Mouse (Mus musculus) CH12.LX (cell line): ENCODE results near the gene Cd200r3. TPM values are rescaled to one million over a fixed set of nuclear protein-coding genes. Genes with fewer than 3 reads are reported as not detected.

Source experiments
- DNase-seq: peaks from one replicate; pipeline ENCODE4 v3.0.0-alpha.2; 2013; ENCODE audit errors: extremely low read depth
- H3K27ac ChIP-seq: 2 replicates; pipeline ENCODE4 v1.5.1; 2012; ENCODE audit warnings: low read depth, mild to moderate bottlenecking, control low read depth, moderate library complexity; ENCODE audit not compliant: insufficient read depth
- H3K27me3 ChIP-seq: replicated peaks from 2 replicates; pipeline ENCODE3; 2012; ENCODE audit warnings: inconsistent platforms
- H3K36me3 ChIP-seq, 2 experiments: replicated peaks in 1 of 2; 2 replicates each; pipeline versions ENCODE3 to v1.6.1; 2012; ENCODE audit warnings: inconsistent platforms in 1 of 2, low read length in 1 of 2, mild to moderate bottlenecking in 1 of 2, mixed read lengths in 1 of 2, moderate library complexity in 1 of 2; ENCODE audit not compliant: control insufficient read depth in 1 of 2, insufficient read depth in 1 of 2
- H3K4me1 ChIP-seq, 2 experiments: 2 replicates each; pipeline ENCODE4 v1.6.1; 2012; ENCODE audit warnings: inconsistent platforms in 1 of 2, moderate library complexity in 1 of 2; ENCODE audit not compliant: insufficient read depth in 2 of 2, control insufficient read depth in 1 of 2
- H3K4me2 ChIP-seq: 2 replicates; pipeline ENCODE4 v1.6.1; 2012; ENCODE audit warnings: low read depth, mild to moderate bottlenecking, control low read depth; ENCODE audit not compliant: poor library complexity, insufficient read depth, severe bottlenecking
- H3K4me3 ChIP-seq, 3 experiments: fragments of 150-350 bp in 1 of 3; sonication (generic) in 1 of 3; replicated peaks in 1 of 3; 2 replicates each; pipeline versions ENCODE3 to v1.5.1; 2011 to 2012; ENCODE audit warnings: low read depth in 2 of 3, low read length in 2 of 3, mild to moderate bottlenecking in 2 of 3, moderate library complexity in 2 of 3, control low read depth in 1 of 3, improper control_type of control experiment in 1 of 3, inconsistent platforms in 1 of 3, mixed read lengths in 1 of 3; ENCODE audit not compliant: poor library complexity in 1 of 3
- H3K79me2 ChIP-seq: replicated peaks from 2 replicates; pipeline ENCODE4 v1.6.1; 2012; ENCODE audit warnings: mild to moderate bottlenecking, moderate library complexity; ENCODE audit not compliant: control insufficient read depth, poor library complexity, insufficient read depth, severe bottlenecking; ENCODE audit errors: extremely low read depth
- H3K9ac ChIP-seq: 2 replicates; pipeline ENCODE4 v1.6.1; 2012; ENCODE audit warnings: low read depth, mild to moderate bottlenecking, control low read depth, moderate library complexity; ENCODE audit not compliant: insufficient read depth
- H3K9me3 ChIP-seq: replicated peaks from 2 replicates; pipeline ENCODE3; 2012; ENCODE audit warnings: low read length, inconsistent platforms, mixed read lengths
- CHD1 ChIP-seq: IDR thresholded peaks from 2 replicates; pipeline ENCODE4 v1.6.1; 2012; ENCODE audit warnings: low read depth, low read length, improper control_type of control experiment, inconsistent platforms
- CHD2 ChIP-seq: IDR thresholded peaks from 2 replicates; pipeline ENCODE4 v1.6.1; 2011; ENCODE audit warnings: low read length, improper control_type of control experiment
- CTCF ChIP-seq, 2 experiments: IDR thresholded peaks in 1 of 2; conservative IDR thresholded peaks in 1 of 2; 2 replicates each; pipeline ENCODE4 v1.5.1; 2011 to 2012; ENCODE audit warnings: low read depth in 2 of 2, low read length in 2 of 2, improper control_type of control experiment in 1 of 2, inconsistent platforms in 1 of 2, mild to moderate bottlenecking in 1 of 2, moderate library complexity in 1 of 2
- E2F4 ChIP-seq: IDR thresholded peaks from 2 replicates; pipeline ENCODE4 v1.6.1; 2011; ENCODE audit warnings: low read depth, low read length, improper control_type of control experiment; ENCODE audit not compliant: insufficient replicate concordance
- ELF1 ChIP-seq: IDR thresholded peaks from 2 replicates; pipeline ENCODE4 v1.6.1; 2014; ENCODE audit warnings: low read depth, mild to moderate bottlenecking, inconsistent platforms, low read length, improper control_type of control experiment
- EP300 ChIP-seq: IDR thresholded peaks from 2 replicates; pipeline ENCODE4 v1.6.1; 2011; ENCODE audit warnings: low read length, improper control_type of control experiment
- ETS1 ChIP-seq: conservative IDR thresholded peaks from 2 replicates; pipeline ENCODE4 v1.6.1; 2012; ENCODE audit warnings: low read depth, mild to moderate bottlenecking, inconsistent platforms, low read length, improper control_type of control experiment, moderate library complexity
- GABPA ChIP-seq: IDR thresholded peaks from 2 replicates; pipeline ENCODE4 v1.6.1; 2012; ENCODE audit warnings: low read depth, low read length, improper control_type of control experiment, inconsistent platforms; ENCODE audit not compliant: insufficient replicate concordance
- HCFC1 ChIP-seq: IDR thresholded peaks from 2 replicates; pipeline ENCODE4 v1.6.1; 2012; ENCODE audit warnings: low read depth, mild to moderate bottlenecking, inconsistent platforms, low read length, improper control_type of control experiment
- IRF4 ChIP-seq: IDR thresholded peaks from 2 replicates; pipeline ENCODE4 v1.6.1; 2014; ENCODE audit warnings: low read depth, mild to moderate bottlenecking, inconsistent platforms, low read length, improper control_type of control experiment
- KAT2A ChIP-seq: IDR thresholded peaks from 2 replicates; pipeline ENCODE4 v1.6.1; 2012; ENCODE audit warnings: low read length, improper control_type of control experiment, inconsistent platforms; ENCODE audit not compliant: insufficient replicate concordance
- MAFK ChIP-seq: IDR thresholded peaks from 2 replicates; pipeline ENCODE4 v1.6.1; 2011; ENCODE audit warnings: low read length, improper control_type of control experiment; ENCODE audit not compliant: insufficient replicate concordance
- MAZ ChIP-seq: IDR thresholded peaks from 2 replicates; pipeline ENCODE4 v1.6.1; 2012; ENCODE audit warnings: low read depth, mild to moderate bottlenecking, inconsistent platforms, low read length, improper control_type of control experiment, moderate library complexity
- MEF2A ChIP-seq: IDR thresholded peaks from 2 replicates; pipeline ENCODE4 v1.6.1; 2014; ENCODE audit warnings: low read depth, mild to moderate bottlenecking, inconsistent platforms, low read length, improper control_type of control experiment, borderline replicate concordance
- MXI1 ChIP-seq: IDR thresholded peaks from 2 replicates; pipeline ENCODE4 v1.6.1; 2011; ENCODE audit warnings: mild to moderate bottlenecking, low read depth, low read length, improper control_type of control experiment
- NELFE ChIP-seq: IDR thresholded peaks from 2 replicates; pipeline ENCODE4 v1.6.1; 2011; ENCODE audit warnings: low read depth, low read length, improper control_type of control experiment
- PAX5 ChIP-seq: IDR thresholded peaks from 2 replicates; pipeline ENCODE4 v1.6.1; 2012; ENCODE audit warnings: low read length, inconsistent platforms, mixed read lengths
- POLR2A ChIP-seq: IDR thresholded peaks from 2 replicates; pipeline ENCODE4 v1.6.1; 2011; ENCODE audit warnings: low read depth, mild to moderate bottlenecking, improper control_type of control experiment, low read length
- RCOR1 ChIP-seq: conservative IDR thresholded peaks from 2 replicates; pipeline ENCODE4 v1.6.1; 2012; ENCODE audit warnings: low read depth, mild to moderate bottlenecking, inconsistent platforms, low read length, improper control_type of control experiment
- SIN3A ChIP-seq: IDR thresholded peaks from 2 replicates; pipeline ENCODE4 v1.6.1; 2012; ENCODE audit warnings: low read length, improper control_type of control experiment, inconsistent platforms
- TBP ChIP-seq: conservative IDR thresholded peaks from 2 replicates; pipeline ENCODE4 v1.6.1; 2011; ENCODE audit warnings: low read depth, low read length, improper control_type of control experiment
- TCF12 ChIP-seq: IDR thresholded peaks from 2 replicates; pipeline ENCODE4 v1.6.1; 2014; ENCODE audit warnings: low read depth, mild to moderate bottlenecking, inconsistent platforms, low read length, improper control_type of control experiment
- ZC3H11A ChIP-seq: IDR thresholded peaks from 2 replicates; pipeline ENCODE4 v1.6.1; 2012; ENCODE audit warnings: low read depth, mild to moderate bottlenecking, inconsistent platforms, low read length, improper control_type of control experiment
- ZMIZ1 ChIP-seq: IDR thresholded peaks from 2 replicates; pipeline ENCODE4 v1.6.1; 2012; ENCODE audit warnings: low read depth, mild to moderate bottlenecking, inconsistent platforms, low read length, improper control_type of control experiment
- ZNF384 ChIP-seq: IDR thresholded peaks from 2 replicates; pipeline ENCODE4 v1.6.1; 2012; ENCODE audit warnings: low read depth, low read length, improper control_type of control experiment, inconsistent platforms
- dilution Hi-C: fragments of 300-500 bp; cut with MboI; formaldehyde crosslinking; loops from 2 replicates; pipeline ENCODE4 v1.14.3; 2020; ENCODE audit warnings: low sequenced_read_pairs; ENCODE audit not compliant: extremely low pct_unique_long_range_greater_than_20kb, extremely low pct_ligation_motif_present
- in situ Hi-C: fragments of 300-500 bp; cut with MboI; formaldehyde crosslinking; loops from 3 replicates; pipeline ENCODE4 v1.14.3; 2019; ENCODE audit warnings: low sequenced_read_pairs, low pct_ligation_motif_present, low pct_unique_long_range_greater_than_20kb, mixed read lengths
- polyA plus RNA-seq: library from polyadenylated mRNA; unstranded; fragments of >175 nt; gene quantifications from 2 replicates; pipeline ENCODE4 v1.2.1, GENCODE M21; 2012; ENCODE audit warnings: low read depth; ENCODE audit not compliant: insufficient read length
- total RNA-seq, 2 experiments: library from RNA; depleted of rRNA; stranded (reverse); fragments of 300-350 nt in 1 of 2; fragments of >200 nt in 1 of 2; gene quantifications; 2 replicates each; pipeline ENCODE4 v1.2.3; 2012 to 2014

The Cd200r3 gene
- total and polyA plus RNA-seq, 3 experiments, result 5.0 to 17.6 (median 6.9) TPM

DNA sequence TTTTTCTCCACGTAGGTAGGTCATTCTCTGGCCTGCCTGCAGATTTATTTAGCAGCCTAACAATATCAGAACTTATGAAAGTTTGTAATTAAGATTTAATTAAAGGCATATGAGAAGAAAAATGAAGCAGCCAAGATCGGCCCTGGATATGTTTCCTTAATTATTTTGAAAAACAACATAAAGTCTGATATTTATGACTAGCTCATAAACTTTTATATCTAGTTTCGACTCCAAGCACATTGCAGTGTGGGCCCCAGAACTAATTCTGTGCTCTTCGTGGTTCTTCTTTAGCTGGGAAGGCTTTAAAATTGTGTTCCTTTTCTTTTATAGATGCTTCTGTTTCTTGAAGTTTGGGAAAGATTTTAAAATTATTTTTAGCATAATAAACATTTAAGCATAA lies 23.4 kb downstream of the Cd200r3 start:
- Histone ChIP-seq H3K79me2 (peaks cover 3% of the 10 kb centered on the region; the same call in 1 of the 2 replicates), H3K9me3 (peaks cover 5% of the 10 kb centered on the region), H3K27ac (no peak overlapping the region), H3K36me3 (peaks cover 0 to 4% of the 10 kb centered on the region in 2 experiments), H3K4me3 (peak overlapping the region in 1 of 3 experiments; percentile 25), H3K9ac (peak overlapping the region; percentile 92; the same call in 1 of the 2 replicates), H3K4me1 (peaks cover 17 to 66% of the 10 kb centered on the region in 2 experiments), H3K27me3 (no peaks in the 10 kb centered on the region), H3K4me2 (peak overlapping the region; percentile 55; the same call in 1 of the 2 replicates)
- dilution Hi-C loops, result no loop called here
- in situ Hi-C loops, result loop anchor here (5.0 to 10.0 kb wide), 2 partner anchors 48 to 200 kb away; partner anchors contain the start of gene Cd200r1
- TF ChIP-seq CTCF (conservative IDR thresholded peaks at IDR 0.05 in 1 of 2, IDR thresholded peaks at IDR 0.05 in 1 of 2; ENCODE audit: low read depth in 2 of 2, low read length in 2 of 2) (no peak), SIN3A (no peak), KAT2A (no peak), ZMIZ1 (no peak), TCF12 (no peak), MAFK (no peak), MEF2A (no peak), CHD1 (no peak), CHD2 (no peak)
- DNase-seq, result no peak

DNA sequence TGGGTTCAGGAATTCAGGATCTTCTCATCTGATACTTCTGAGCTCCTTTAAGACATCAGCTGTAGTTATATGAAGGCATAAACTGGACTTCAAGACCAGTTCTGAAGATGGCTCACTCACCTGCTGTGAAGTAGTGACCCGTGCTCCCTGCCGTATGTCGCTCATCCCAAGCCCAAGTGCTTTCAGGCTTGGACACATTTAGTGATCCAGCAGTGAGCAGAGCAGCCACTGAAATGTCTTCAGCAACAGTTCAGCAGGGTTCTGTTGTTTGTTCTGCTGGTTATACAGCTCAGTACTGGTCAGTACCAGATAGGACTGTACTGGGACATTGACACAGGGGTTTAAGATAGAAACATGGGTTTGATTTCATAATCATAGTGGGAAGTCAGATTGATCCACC lies 24.6 kb downstream of the Cd200r3 start:
- Histone ChIP-seq H3K27me3 (no peaks in the 10 kb centered on the region), H3K36me3 (peaks cover 0 to 4% of the 10 kb centered on the region in 2 experiments), H3K9ac (no peak overlapping the region), H3K4me3 (no peak overlapping the region), H3K79me2 (peaks cover 3% of the 10 kb centered on the region; the same call in 1 of the 2 replicates)
- dilution Hi-C loops, result no loop called here
- TF ChIP-seq HCFC1, result no peak
- no peak for TF ChIP-seq MEF2A
- TF ChIP-seq ETS1, result no peak
- no peak for TF ChIP-seq IRF4
- no peak for TF ChIP-seq NELFE
- no peak for TF ChIP-seq ZNF384
- TF ChIP-seq EP300, result no peak
- TF ChIP-seq ELF1, result no peak
- TF ChIP-seq E2F4, result no peak
- no peak for TF ChIP-seq PAX5
- TF ChIP-seq POLR2A, result no peak
- no peak for TF ChIP-seq MXI1
- TF ChIP-seq ZMIZ1, result no peak
- no peak for TF ChIP-seq TBP
- no peak for TF ChIP-seq MAZ
- no peak for TF ChIP-seq SIN3A
- TF ChIP-seq ZC3H11A, result no peak
- TF ChIP-seq RCOR1, result no peak
- no peak for TF ChIP-seq CHD2
- TF ChIP-seq GABPA, result no peak
- TF ChIP-seq, all 38 proteins: peak for 0
- Histone ChIP-seq H3K27ac (no peak overlapping the region), H3K4me1 (peaks cover 13 to 59% of the 10 kb centered on the region in 2 experiments), H3K9me3 (peaks cover 5% of the 10 kb centered on the region), H3K4me2 (no peak overlapping the region; the same call in 1 of the 2 replicates)
- in situ Hi-C loops, result loop anchor here (5.0 to 10.0 kb wide), 2 partner anchors 47 to 201 kb away; partner anchors contain the start of gene Cd200r1
- DNase-seq, result no peak
